Mouse (Mus musculus) lung, embryonic 15.5 days (tissue): ENCODE measurements around the gene Lrrc28. TPM values are rescaled to one million over a fixed set of nuclear protein-coding genes. Genes with fewer than 3 reads are reported as not detected.

Source experiments
- ATAC-seq: fragments of 200-750 bp; cut with Nextera tagmentation; 2 replicates; pipeline ENCODE4 v1.8.0; 2017; ENCODE audit warnings: moderate number of reproducible peaks, borderline replicate concordance; ENCODE audit not compliant: low FRiP score, low TSS enrichment; ENCODE audit errors: extremely low read depth
- H3K27ac ChIP-seq: fragments of 300-500 bp; sonication (generic); 2 replicates; pipeline ENCODE4 v1.5.1; 2015; ENCODE audit warnings: moderate library complexity, mild to moderate bottlenecking, inconsistent platforms
- H3K27me3 ChIP-seq: fragments of 300-500 bp; sonication (generic); 2 replicates; pipeline ENCODE4 v1.6.1; 2015; ENCODE audit warnings: inconsistent platforms
- H3K36me3 ChIP-seq: fragments of 300-500 bp; sonication (generic); 2 replicates; pipeline ENCODE4 v1.6.1; 2015; ENCODE audit warnings: inconsistent platforms
- H3K4me1 ChIP-seq: fragments of 300-500 bp; sonication (generic); 2 replicates; pipeline ENCODE4 v1.6.1; 2015; ENCODE audit warnings: inconsistent platforms
- H3K4me2 ChIP-seq: fragments of 300-500 bp; sonication (generic); 2 replicates; pipeline ENCODE4 v1.6.1; 2015; ENCODE audit warnings: inconsistent platforms, mild to moderate bottlenecking, moderate library complexity
- H3K4me3 ChIP-seq: fragments of 300-500 bp; sonication (generic); 2 replicates; pipeline ENCODE4 v1.5.1; 2015; ENCODE audit warnings: mild to moderate bottlenecking, inconsistent platforms
- H3K9ac ChIP-seq: fragments of 300-500 bp; sonication (generic); 2 replicates; pipeline ENCODE4 v1.6.1; 2015; ENCODE audit warnings: inconsistent platforms
- H3K9me3 ChIP-seq: fragments of 300-500 bp; sonication (generic); 2 replicates; pipeline ENCODE4 v1.6.1; 2016; ENCODE audit warnings: inconsistent platforms
- WGBS: fragments of 180-500 bp; shearing (Covaris S2); methylation state at CpG from one replicate; pipeline ENCODE4 v1.1.7; 2015; 5-methylcytosine and 5-hydroxymethylcytosine counted together
- polyA plus RNA-seq: library from polyadenylated mRNA; unstranded; fragments of >200 nt; fragmentation: Nextera tagmentation; extraction: Ambion mirVana; gene quantifications from 2 replicates; pipeline ENCODE4 v1.2.1, GENCODE M21; 2015

The Lrrc28 gene
- polyA plus RNA-seq, 1 experiment from 2014 or later, result 14.5 TPM

DNA sequence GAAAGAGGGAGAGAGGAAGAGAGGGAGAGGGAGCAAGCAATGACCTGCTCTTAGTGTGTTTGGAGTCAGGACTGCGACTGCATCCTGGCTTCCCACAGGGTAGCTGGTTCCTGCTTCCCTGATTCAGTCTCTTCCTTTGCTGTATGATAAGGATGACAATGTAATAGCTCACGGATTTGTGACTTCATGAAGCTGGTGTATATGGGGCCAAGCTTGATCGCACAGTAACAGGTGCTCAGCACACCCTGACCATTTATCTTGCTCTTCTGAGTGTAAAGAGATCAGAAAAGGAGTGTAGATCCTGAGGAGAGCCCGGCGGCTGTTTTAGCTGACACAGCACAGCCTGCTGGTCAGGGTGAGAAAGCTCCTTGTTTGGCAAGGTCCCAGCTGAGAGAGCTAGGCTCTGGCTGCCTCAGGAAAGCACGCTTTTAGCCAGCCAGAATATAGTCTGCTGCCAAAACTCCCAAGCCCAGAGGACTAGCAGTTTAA, 96.0 kb downstream of the Lrrc28 start:
- Histone ChIP-seq H3K4me3 (no peak overlapping the region), H3K9me3 (no peaks in the 10 kb centered on the region), H3K36me3 (no peaks in the 10 kb centered on the region), H3K4me1 (peaks cover 2% of the 10 kb centered on the region), H3K27ac (no peak overlapping the region), H3K4me2 (no peak overlapping the region), H3K9ac (no peak overlapping the region), H3K27me3 (no peaks in the 10 kb centered on the region)
- WGBS, result 20% methylated on average over 6 of the region's 6 CpGs
- peak; percentile 67; the same call in 1 of the 2 replicates for ATAC-seq

DNA sequence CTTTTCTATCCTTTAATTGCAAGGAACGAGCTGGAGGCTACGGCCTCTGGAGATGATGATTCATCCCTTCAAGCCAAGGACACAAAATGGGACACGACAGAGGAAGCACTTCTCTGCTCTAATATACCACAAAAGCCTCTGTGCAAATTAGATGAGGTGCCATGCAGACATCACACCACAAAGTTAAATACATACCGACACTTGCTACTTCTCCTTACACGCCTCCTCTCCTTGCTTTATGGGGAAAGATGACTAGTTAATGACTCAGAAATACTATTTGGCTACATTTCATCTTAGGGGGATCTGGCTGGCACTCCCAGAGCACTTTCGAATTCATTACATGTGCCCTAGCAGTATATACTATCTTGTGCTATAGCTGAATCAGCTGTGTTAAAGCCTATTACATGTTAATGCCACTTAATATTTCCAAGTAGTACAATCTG, 96.4 kb downstream of the Lrrc28 start:
- Histone ChIP-seq H3K36me3 (no peaks in the 10 kb centered on the region), H3K9ac (no peak overlapping the region), H3K4me2 (no peak overlapping the region), H3K27ac (no peak overlapping the region), H3K4me1 (peaks cover 2% of the 10 kb centered on the region), H3K4me3 (no peak overlapping the region), H3K27me3 (no peaks in the 10 kb centered on the region), H3K9me3 (no peaks in the 10 kb centered on the region)
- no peak for ATAC-seq
- 81% methylated on average over 6 of the region's 6 CpGs for WGBS

DNA sequence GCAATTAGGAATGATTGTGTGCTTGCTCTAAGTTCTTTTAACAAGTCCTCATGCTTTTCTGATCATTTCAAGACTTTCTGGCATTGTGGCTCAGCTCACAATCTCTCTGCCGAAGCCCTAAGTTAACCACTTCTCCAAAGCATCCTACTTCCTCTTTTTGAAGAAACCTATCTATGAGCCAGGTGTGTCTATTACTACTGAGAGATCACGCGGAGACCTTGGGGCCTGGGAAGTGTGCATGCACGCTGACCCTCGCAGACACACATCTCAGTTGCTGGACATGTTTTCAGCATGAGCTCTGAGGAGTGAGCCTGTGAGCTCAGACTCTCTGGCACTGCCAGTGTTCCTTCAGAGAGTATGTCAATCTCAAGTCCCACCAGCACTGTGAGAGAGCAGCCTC, 98.8 kb downstream of the Lrrc28 start:
- Histone ChIP-seq H3K27me3 (no peaks in the 10 kb centered on the region), H3K9ac (no peak overlapping the region), H3K36me3 (no peaks in the 10 kb centered on the region), H3K4me3 (no peak overlapping the region), H3K4me2 (no peak overlapping the region), H3K9me3 (no peaks in the 10 kb centered on the region), H3K4me1 (peaks cover 2% of the 10 kb centered on the region), H3K27ac (no peak overlapping the region)
- 74% methylated on average over 5 of the region's 5 CpGs for WGBS
- no peak for ATAC-seq

DNA sequence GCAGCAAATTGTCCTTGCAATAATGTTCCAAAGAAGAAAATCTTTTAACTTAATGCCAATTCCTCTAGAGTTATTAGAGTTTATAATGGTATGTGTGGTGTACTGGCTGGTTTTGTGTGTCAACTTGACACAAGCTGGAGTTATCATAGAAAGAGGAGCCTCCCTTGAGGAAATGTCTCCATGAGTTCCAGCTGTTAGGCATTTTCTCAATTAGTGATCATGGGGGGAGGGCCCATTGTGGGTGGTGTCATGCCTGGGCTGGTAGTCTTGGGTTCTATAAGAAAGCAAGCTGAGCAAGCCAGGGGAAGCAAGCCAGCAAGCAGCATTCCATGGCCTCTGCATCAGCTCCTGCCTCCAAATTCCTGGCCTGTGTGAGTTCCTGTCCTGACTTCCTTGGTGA, 100.5 kb downstream of the Lrrc28 start:
- no peak overlapping the region for H3K27ac ChIP-seq
- ATAC-seq, result no peak
- H3K36me3 ChIP-seq, result no peaks in the 10 kb centered on the region
- no peak overlapping the region for H3K9ac ChIP-seq
- no peaks in the 10 kb centered on the region for H3K27me3 ChIP-seq
- no peak overlapping the region for H3K4me2 ChIP-seq
- H3K4me1 ChIP-seq, result peaks cover 2% of the 10 kb centered on the region
- no peak overlapping the region for H3K4me3 ChIP-seq
- no peaks in the 10 kb centered on the region for H3K9me3 ChIP-seq

DNA sequence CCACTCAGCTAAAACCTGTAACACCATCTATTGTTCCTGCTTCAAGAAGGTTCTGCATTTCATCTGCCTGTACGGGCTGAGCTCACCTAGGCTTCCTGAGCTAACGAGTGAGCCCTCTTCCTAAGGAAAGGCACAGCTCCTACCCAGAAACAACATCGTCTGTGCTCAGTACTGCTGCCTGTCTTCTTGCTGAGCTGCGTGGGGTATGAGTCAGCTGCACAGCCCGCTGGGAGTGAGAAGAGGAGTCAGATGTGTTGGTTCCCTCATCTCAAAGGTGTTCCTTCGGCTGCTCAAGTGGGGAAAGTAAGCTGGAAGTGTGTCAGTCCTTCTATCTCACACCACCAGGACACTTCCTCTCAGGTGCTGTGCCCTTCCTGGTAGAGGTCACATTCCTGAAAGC, 101.4 kb downstream of the Lrrc28 start:
- ATAC-seq, result no peak
- 80% methylated on average over 6 of the region's 6 CpGs for WGBS
- no peaks in the 10 kb centered on the region for H3K36me3 ChIP-seq

DNA sequence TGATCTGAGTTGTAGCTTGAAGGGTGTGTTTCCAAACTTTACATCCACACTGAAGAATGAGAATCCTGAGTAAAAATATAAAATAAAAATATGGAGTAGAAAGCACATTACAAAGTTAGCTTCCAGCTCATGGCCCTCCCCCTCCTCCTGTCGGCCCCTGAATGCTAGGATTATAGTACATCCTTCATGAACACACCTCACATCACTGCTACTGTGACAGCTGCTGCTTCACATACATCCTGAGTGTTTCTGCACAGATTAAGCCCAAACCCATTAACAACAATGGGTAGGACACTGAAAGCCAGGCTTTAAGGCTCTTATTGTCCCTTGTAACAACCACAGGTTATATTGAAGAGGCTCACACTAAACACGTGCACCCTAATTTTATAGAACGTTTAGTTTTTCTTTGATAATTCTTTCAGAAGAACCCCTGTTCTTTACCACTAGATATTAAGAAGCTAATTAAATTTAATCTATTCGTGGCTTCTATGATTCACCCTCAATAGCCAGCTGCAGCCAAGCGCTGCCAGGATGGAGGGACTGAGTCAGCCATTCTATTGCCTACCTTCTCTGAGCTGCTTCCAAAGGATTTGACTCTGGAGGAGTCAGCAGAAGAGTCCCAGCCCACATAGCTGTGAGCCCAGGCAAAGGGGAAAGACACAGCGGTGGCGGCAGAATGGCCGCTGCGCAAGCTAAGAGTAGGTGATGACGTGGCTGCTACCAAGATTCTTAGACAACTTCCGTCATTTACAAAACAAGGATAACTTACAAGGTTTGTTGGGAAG, 108.3 kb downstream of the Lrrc28 start:
- Histone ChIP-seq H3K4me2 (no peak overlapping the region), H3K4me1 (no peaks in the 10 kb centered on the region; the same call in 1 of the 2 replicates), H3K9ac (no peak overlapping the region), H3K36me3 (no peaks in the 10 kb centered on the region), H3K9me3 (no peaks in the 10 kb centered on the region), H3K4me3 (no peak overlapping the region), H3K27ac (no peak overlapping the region), H3K27me3 (no peaks in the 10 kb centered on the region)
- ATAC-seq, result no peak
- WGBS, result 90% methylated on average over 11 of the region's 11 CpGs

More for the DNA sequence above, 101.4 kb downstream of the Lrrc28 start:
- Histone ChIP-seq H3K4me1 (no peaks in the 10 kb centered on the region), H3K27ac (no peak overlapping the region), H3K27me3 (no peaks in the 10 kb centered on the region), H3K9ac (no peak overlapping the region), H3K4me2 (no peak overlapping the region), H3K4me3 (no peak overlapping the region), H3K9me3 (no peaks in the 10 kb centered on the region)

DNA sequence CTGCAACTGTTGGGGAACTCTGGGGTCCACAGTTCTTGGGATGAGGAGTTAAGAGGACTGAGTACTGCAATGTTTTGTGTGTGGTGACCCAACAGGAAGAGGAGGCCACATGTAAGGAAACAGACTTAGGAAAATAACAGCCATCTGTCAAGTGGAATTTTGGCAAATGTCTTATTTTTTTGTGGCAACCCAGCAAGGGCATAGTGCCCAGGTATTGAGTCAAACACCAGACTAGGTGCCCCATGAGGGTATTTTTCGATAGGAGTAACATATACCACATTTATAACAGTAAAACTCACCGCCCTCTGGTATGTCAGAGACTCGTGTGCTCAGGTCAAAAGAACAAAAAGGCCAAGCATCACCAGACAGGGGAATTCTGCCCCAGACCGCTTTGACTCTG, 109.1 kb downstream of the Lrrc28 start:
- 78% methylated on average over 4 of the region's 4 CpGs for WGBS
- Histone ChIP-seq H3K4me3 (no peak overlapping the region), H3K4me1 (peaks cover 2% of the 10 kb centered on the region), H3K27me3 (no peaks in the 10 kb centered on the region), H3K27ac (no peak overlapping the region), H3K36me3 (no peaks in the 10 kb centered on the region), H3K4me2 (no peak overlapping the region), H3K9ac (no peak overlapping the region), H3K9me3 (no peaks in the 10 kb centered on the region)
- ATAC-seq, result no peak

DNA sequence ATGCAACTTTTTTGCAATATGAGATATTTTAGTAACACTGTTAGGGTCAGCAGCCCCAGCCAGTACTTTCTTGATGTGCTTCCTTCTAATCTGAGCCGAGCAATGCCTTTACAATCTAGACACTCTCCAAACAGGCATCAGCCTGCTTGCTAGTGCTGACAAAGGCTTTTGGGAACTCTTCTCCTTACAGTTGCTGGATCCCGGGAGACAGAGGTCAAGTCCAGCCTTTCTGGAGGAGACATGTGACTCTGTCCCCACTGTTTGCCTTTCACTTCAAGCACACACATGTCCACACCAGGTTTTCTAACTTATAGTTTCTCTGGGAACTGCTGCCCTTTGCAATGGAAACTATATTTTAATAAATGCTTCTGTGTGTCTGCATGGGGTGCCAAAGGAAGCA, 114.1 kb downstream of the Lrrc28 start:
- WGBS, result 14% methylated on average over 2 of the region's 2 CpGs
- H3K9me3 ChIP-seq, result no peaks in the 10 kb centered on the region
- no peak overlapping the region for H3K27ac ChIP-seq
- no peak overlapping the region for H3K4me2 ChIP-seq
- no peak overlapping the region for H3K4me3 ChIP-seq
- no peaks in the 10 kb centered on the region for H3K27me3 ChIP-seq
- no peaks in the 10 kb centered on the region for H3K36me3 ChIP-seq
- peaks cover 20% of the 10 kb centered on the region for H3K4me1 ChIP-seq
- H3K9ac ChIP-seq, result no peak overlapping the region
- ATAC-seq, result no peak

DNA sequence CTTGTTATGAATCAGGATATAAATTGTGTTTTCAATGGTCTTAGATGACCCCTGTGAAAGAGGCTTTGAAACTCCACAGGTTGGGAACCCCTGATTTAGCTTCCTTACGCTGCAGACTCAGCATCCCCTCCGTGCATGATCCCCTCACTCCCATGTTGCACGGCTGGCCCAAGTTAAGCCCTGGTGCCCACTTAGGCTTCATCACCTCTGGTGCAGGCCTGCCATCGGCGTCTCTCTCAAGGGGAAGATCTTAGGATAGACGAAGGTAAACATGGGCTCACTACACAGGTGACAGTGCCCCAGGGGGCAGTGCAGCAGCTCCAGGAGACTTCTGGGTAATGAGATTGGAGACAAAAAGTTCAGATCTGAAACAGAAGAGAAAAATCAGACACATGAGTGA, 115.7 kb downstream of the Lrrc28 start:
- no peak overlapping the region for H3K4me3 ChIP-seq
- WGBS, result 68% methylated on average over 6 of the region's 6 CpGs
- H3K4me2 ChIP-seq, result no peak overlapping the region
- H3K9me3 ChIP-seq, result no peaks in the 10 kb centered on the region
- no peak overlapping the region for H3K27ac ChIP-seq
- peaks cover 21% of the 10 kb centered on the region for H3K4me1 ChIP-seq
- no peak for ATAC-seq
- no peak overlapping the region for H3K9ac ChIP-seq
- no peaks in the 10 kb centered on the region for H3K27me3 ChIP-seq
- H3K36me3 ChIP-seq, result no peaks in the 10 kb centered on the region

DNA sequence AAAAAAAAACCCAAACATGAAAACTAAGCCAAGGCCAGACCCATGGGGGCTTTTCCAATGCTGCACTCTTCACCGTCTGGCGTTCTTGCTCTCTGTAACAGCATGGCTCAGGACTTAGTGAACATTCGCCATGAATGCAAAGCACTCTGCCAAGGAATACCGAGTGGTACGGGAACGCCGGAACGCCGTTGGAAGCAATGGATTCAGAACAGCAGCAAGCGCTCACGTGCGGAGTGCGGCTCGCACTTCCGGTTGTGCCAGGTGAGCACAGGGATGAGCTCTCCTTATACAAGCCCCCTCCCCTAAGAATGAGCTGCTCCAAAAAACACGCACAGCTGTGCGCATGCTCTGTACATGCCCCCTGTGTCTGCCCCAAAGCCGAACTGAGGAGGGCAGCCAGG, 116.2 kb downstream of the Lrrc28 start:
- H3K27ac ChIP-seq, result no peak overlapping the region
- WGBS, result 84% methylated on average over 18 of the region's 18 CpGs
- ATAC-seq, result no peak

DNA sequence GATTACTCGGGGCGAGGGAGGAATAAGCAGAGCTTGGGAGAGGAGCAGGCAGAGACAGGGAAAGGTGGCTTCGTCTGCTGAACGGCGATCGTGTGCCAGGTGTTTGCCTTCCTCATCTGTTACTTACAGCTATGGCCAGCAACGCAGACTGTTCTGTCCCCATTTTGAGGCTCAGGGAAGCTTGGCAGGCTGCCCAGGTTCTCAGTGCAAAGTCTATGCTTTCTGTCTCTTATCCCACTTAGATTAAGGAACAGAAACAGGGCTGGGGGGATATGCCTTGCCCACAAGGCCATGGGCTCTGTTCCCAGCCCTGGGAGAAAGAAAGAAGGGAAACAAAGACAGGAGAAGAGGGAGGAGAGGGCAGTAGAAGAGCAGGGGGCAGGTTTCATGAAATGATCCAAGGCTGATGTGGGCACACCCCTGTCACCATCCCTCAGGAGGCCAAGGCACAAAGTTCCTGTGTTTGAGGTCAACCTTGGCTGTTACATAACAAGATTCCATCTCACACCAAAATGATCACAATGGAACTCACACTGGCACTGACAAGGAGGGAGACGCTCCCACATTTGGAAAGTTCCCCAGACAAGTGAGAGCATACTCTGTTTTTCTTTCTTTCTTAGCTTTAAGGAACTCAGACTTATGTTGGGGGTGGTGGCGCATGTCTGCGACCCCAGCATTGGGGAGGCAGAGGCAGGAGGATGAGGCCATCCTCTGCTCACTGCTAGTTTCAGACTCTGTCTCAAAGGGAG, 116.8 kb downstream of the Lrrc28 start:
- no peaks in the 10 kb centered on the region for H3K9me3 ChIP-seq
- H3K27ac ChIP-seq, result peak overlapping the region; percentile 7; the same call in 1 of the 2 replicates
- H3K27me3 ChIP-seq, result no peaks in the 10 kb centered on the region
- H3K36me3 ChIP-seq, result no peaks in the 10 kb centered on the region
- no peak overlapping the region for H3K4me3 ChIP-seq
- ATAC-seq, result peak; percentile 52
- H3K9ac ChIP-seq, result no peak overlapping the region
- H3K4me2 ChIP-seq, result no peak overlapping the region
- H3K4me1 ChIP-seq, result peaks cover 21% of the 10 kb centered on the region
- WGBS, result 55% methylated on average over 10 of the region's 10 CpGs

More for the DNA sequence above, 116.2 kb downstream of the Lrrc28 start:
- Histone ChIP-seq H3K36me3 (no peaks in the 10 kb centered on the region), H3K27me3 (no peaks in the 10 kb centered on the region), H3K9ac (no peak overlapping the region), H3K4me3 (no peak overlapping the region), H3K9me3 (no peaks in the 10 kb centered on the region), H3K4me1 (peaks cover 21% of the 10 kb centered on the region), H3K4me2 (no peak overlapping the region)

DNA sequence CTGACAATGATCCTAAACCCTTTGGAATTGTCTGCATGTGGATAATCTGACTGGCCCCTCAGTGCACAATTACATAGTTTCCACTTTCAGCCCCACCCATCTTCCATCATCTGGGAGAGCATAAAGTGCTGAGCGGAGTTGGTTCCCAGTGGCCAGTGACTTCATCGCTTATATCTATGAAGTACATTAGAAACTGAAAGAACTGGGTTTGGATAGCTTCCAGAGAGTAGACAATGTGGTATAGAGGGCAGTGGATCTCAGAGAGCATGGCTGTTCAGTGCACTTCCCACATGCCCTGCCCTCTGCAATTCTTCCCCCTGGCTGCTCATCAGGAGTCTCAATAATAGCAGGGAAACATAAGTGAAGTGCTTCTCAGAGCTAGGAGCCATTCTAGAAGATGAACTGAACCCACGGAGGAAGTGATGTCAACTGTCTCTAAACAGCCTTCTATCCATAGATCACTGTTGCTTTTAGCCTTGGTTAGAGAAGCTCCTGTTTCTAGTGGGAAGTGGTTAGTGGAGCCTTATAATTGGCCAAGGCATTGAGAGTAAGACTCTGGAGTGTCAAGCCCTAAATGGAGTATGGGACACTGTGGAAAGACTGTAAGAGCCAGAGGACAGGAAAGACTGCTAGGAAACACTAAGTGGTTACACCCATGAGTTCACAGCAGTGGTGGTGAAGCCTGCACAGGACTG, 119.0 kb downstream of the Lrrc28 start:
- no peak overlapping the region for H3K9ac ChIP-seq
- ATAC-seq, result no peak

More for the DNA sequence above, 119.0 kb downstream of the Lrrc28 start:
- WGBS, result 86% methylated on average over 3 of the region's 3 CpGs
- H3K4me3 ChIP-seq, result no peak overlapping the region
- no peak overlapping the region for H3K4me2 ChIP-seq
- H3K27me3 ChIP-seq, result no peaks in the 10 kb centered on the region
- no peak overlapping the region for H3K27ac ChIP-seq
- H3K9me3 ChIP-seq, result no peaks in the 10 kb centered on the region
- H3K4me1 ChIP-seq, result peaks cover 20% of the 10 kb centered on the region
- H3K36me3 ChIP-seq, result no peaks in the 10 kb centered on the region
